Mouse (Mus musculus) midbrain, embryonic 14.5 days (tissue): Measurements from ENCODE around the gene Mcur1. TPM values are rescaled to one million over a fixed set of nuclear protein-coding genes. Genes with fewer than 3 reads are reported as not detected.
A peak's percentile ranks its signal among the peaks of the same experiment; 100 is the strongest.

Source experiments
- ATAC-seq: fragments of 200-750 bp; cut with Nextera tagmentation; 2 replicates; pipeline ENCODE4 v1.8.0; 2017; ENCODE audit warnings: moderate number of reproducible peaks, moderate library complexity; ENCODE audit not compliant: low FRiP score, low TSS enrichment
- DNase-seq: peaks from one replicate; pipeline ENCODE4 v3.0.0-alpha.2; 2015
- H3K27ac ChIP-seq: fragments of 300-500 bp; sonication (generic); replicated peaks from 2 replicates; pipeline ENCODE4 v1.5.1; 2014; ENCODE audit warnings: mild to moderate bottlenecking, low read depth, low read length, moderate library complexity
- H3K27me3 ChIP-seq: fragments of 300-500 bp; sonication (generic); 2 replicates; pipeline ENCODE4 v1.6.1; 2014; ENCODE audit warnings: low read length, control low read depth, mixed read lengths; ENCODE audit not compliant: control insufficient read depth, insufficient read depth
- H3K36me3 ChIP-seq: fragments of 300-500 bp; sonication (generic); 2 replicates; pipeline ENCODE4 v1.6.1; 2014; ENCODE audit warnings: low read length, control low read depth; ENCODE audit not compliant: control insufficient read depth, insufficient read depth
- H3K4me1 ChIP-seq: fragments of 300-500 bp; sonication (generic); 2 replicates; pipeline ENCODE4 v1.6.1; 2014; ENCODE audit warnings: mild to moderate bottlenecking, antibody characterized with exemption, low read length, control low read depth; ENCODE audit not compliant: control insufficient read depth, insufficient read depth
- H3K4me2 ChIP-seq: fragments of 300-500 bp; sonication (generic); 2 replicates; pipeline ENCODE4 v1.6.1; 2014; ENCODE audit warnings: mild to moderate bottlenecking, low read length, moderate library complexity
- H3K4me3 ChIP-seq: fragments of 300-500 bp; sonication (generic); replicated peaks from 2 replicates; pipeline ENCODE4 v1.5.1; 2014; ENCODE audit warnings: low read depth, low read length
- H3K9ac ChIP-seq: fragments of 300-500 bp; sonication (generic); replicated peaks from 2 replicates; pipeline ENCODE4 v1.6.1; 2014; ENCODE audit warnings: mild to moderate bottlenecking, low read length, moderate library complexity
- H3K9me3 ChIP-seq: fragments of 300-500 bp; sonication (generic); 2 replicates; pipeline ENCODE4 v1.6.1; 2016; ENCODE audit warnings: low read length, control low read depth, mixed read lengths; ENCODE audit not compliant: control insufficient read depth
- WGBS: fragments of 180-500 bp; shearing (Covaris S2); extraction: QIAGEN DNeasy Blood & Tissue Kit; methylation state at CpG from one replicate; pipeline ENCODE4 v1.1.7; 2014; 5-methylcytosine and 5-hydroxymethylcytosine counted together
- polyA plus RNA-seq: library from polyadenylated mRNA; unstranded; fragments of >200 nt; fragmentation: Nextera tagmentation; extraction: Ambion mirVana; gene quantifications from 2 replicates; pipeline ENCODE4 v1.2.1, GENCODE M21; 2014

Gene Mcur1
- polyA plus RNA-seq, 1 experiment from 2014 or later: 10.8 TPM

DNA sequence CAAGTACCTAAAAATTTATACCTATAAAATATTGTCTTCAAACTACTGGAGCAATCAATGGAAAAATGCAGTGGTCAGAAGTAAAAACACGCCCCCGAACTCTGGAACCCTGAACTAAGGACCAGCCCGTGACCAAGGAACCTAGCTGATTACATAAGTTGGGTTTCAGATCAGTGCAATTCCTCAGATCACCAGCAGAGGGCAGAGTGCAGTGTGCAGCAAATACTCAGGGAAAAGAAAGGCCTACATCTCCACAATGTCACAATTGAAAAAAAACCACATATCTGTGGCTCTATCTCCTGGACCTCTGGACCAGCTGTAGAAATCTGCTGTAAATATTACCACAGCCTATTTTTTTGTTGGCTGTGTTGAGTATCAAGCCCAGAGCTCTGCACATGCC is 13.1 kb downstream of the Mcur1 start:
- Histone ChIP-seq H3K9me3 (no peaks in the 10 kb centered on the region), H3K9ac (no peak overlapping the region), H3K27me3 (no peaks in the 10 kb centered on the region), H3K27ac (no peak overlapping the region), H3K4me1 (no peaks in the 10 kb centered on the region), H3K36me3 (peaks cover 28% of the 10 kb centered on the region), H3K4me2 (no peak overlapping the region), H3K4me3 (no peak overlapping the region)
- no peak for ATAC-seq
- 40% methylated on average over 3 of the region's 3 CpGs for WGBS
- peak; percentile 89 for DNase-seq

DNA sequence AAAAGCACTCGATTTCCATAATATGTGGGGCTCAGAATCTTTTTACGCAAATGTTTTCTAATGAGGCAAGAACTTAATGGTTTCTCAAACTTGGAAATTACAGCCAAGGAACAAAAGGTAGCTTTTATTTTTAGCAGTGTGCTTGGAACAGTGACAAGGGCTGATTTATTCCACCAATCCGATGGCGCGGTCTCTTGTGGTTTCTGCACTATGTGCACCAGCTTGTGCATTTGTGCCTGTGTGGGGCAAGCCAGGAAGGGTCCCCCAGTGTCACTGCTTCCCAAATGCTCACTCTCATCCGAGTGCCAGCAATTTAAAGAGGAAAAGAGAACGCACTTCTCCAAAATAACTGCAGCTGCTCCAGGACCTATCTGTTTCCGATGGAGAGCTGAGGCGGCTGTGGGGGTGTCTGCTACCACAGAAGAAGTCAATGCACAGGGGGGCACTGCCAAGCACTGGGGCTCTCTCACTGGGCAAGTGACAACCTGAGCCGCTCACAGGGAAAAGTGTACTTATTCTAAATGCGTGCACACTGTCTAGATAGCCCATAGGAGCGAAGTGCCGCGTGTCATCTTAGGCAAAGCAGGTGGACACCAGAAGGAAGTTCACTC is 19.7 kb downstream of the Mcur1 start:
- Histone ChIP-seq H3K4me1 (no peaks in the 10 kb centered on the region), H3K27ac (no peak overlapping the region), H3K9me3 (no peaks in the 10 kb centered on the region), H3K27me3 (no peaks in the 10 kb centered on the region), H3K4me2 (no peak overlapping the region), H3K9ac (no peak overlapping the region), H3K36me3 (peaks cover 11% of the 10 kb centered on the region; the same call in 1 of the 2 replicates), H3K4me3 (no peak overlapping the region)
- WGBS: 88% methylated on average over 14 of the region's 14 CpGs
- ATAC-seq (no peak), DNase-seq (no peak)

DNA sequence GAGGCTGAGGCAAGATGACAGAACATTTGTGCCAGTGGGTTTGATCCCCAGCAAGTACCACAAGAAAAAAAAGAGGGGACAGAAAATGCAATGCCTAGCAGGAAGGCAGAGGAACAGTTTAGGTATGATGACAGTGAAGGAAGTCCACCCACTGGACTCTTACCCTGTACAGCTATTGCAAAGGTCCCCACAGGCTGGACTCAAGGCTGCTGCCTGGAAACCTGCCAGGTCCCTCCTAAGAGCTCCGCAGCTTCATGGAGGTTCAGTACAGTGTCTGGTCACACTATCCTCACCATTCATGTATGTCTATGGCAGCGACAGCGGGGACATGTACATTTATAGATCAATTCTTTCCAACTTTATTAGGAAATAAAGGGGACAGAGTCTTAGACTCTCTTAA is 20.6 kb downstream of the Mcur1 start:
- no peaks in the 10 kb centered on the region for H3K27me3 ChIP-seq
- H3K9me3 ChIP-seq: no peaks in the 10 kb centered on the region
- peaks cover 5% of the 10 kb centered on the region; the same call in 1 of the 2 replicates for H3K36me3 ChIP-seq
- no peak overlapping the region for H3K4me2 ChIP-seq
- no peak overlapping the region for H3K4me3 ChIP-seq
- H3K9ac ChIP-seq: no peak overlapping the region
- DNase-seq: no peak
- WGBS: 95% methylated on average over 3 of the region's 3 CpGs
- H3K4me1 ChIP-seq: no peaks in the 10 kb centered on the region
- H3K27ac ChIP-seq: no peak overlapping the region
- ATAC-seq: no peak

DNA sequence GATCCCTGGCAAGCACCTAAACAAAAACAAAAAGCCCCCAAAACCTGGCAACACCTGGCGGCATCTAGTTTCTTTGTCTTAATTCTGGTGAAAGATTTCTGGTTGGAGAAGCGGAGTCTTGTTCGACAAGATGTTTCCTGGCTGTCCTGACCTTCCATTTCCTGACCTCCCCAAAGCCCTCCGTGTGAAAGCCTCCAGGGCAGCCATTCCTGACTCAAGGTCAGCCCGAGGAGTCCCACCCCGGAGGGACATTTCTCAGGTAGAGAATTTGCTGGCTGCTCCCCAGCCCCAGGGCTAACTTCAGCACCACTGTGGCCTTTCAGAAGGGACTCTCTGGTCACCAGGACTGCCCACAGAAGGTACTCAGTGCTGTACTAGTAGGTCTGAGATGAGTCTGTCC is 22.1 kb downstream of the Mcur1 start:
- Histone ChIP-seq H3K36me3 (no peaks in the 10 kb centered on the region), H3K9ac (no peak overlapping the region), H3K27me3 (no peaks in the 10 kb centered on the region), H3K4me3 (no peak overlapping the region), H3K9me3 (no peaks in the 10 kb centered on the region), H3K4me1 (no peaks in the 10 kb centered on the region; the same call in 1 of the 2 replicates), H3K4me2 (no peak overlapping the region), H3K27ac (no peak overlapping the region)
- DNase-seq: no peak
- ATAC-seq: no peak
- 81% methylated on average over 6 of the region's 6 CpGs for WGBS

DNA sequence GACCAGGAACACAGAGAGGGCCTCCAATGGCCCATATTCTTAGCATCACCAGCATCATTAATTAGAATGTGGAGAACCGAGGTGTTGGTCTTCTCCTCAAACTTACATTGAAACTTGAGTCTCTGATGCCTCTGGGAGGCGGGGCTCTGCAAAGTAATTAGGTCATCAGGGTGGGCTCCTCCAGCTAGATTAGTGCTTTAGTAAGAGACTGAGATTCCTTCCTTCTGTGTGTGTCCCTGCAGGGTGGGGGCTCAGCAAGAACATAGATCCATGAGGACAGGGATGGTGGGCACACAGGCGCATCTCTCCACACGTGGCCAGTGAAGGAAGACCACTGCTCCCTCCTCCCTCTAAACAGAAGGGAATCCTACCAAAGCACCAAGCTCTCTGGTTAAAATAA is 26.0 kb downstream of the Mcur1 start:
- H3K27ac ChIP-seq: no peak overlapping the region
- no peak overlapping the region for H3K4me2 ChIP-seq
- no peak for DNase-seq
- ATAC-seq: no peak
- no peak overlapping the region for H3K9ac ChIP-seq
- H3K36me3 ChIP-seq: no peaks in the 10 kb centered on the region
- WGBS: 83% methylated on average over 4 of the region's 4 CpGs
- peaks cover 22% of the 10 kb centered on the region for H3K4me1 ChIP-seq
- no peak overlapping the region for H3K4me3 ChIP-seq
- H3K9me3 ChIP-seq: no peaks in the 10 kb centered on the region
- H3K27me3 ChIP-seq: no peaks in the 10 kb centered on the region

DNA sequence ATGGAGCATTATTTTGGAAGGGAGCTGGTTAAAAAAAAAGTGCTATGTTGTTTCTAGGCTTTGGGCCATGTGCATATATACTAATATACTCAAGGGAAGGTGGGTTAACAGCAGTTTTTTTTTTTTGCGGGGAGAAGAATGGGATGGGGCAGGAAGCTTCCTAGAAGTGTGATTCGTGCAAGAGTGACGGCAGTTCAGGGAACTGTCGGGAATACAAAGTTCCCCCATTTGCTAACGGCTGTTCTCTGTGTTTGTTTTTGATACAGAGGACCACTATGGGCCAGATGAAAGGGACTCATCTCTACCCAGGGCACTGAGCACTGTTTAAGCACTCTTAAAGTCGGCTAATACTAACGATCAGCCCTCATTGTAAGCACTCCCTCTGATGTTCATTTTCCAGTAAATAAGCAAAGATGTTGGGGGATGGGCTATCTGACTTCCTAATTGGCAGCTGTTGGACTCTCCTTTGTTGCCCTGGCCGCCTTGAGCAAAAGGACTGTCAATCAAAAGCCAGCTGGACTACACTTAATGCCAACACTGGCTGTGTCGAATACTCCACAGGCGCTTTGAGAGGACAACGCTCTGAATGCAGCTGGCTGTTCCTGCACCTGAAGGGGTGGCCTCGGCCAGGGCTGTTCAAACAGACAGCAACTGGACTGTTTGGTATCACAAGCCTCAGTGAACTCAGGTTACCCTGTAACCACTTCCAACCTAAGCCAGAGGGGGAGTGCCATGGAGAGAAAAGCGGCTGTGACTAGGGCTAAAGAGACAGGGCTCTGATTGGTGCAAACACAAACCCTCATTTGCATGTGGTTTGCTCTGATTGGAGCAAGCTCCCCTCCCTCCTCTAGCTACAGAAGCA is 28.9 kb downstream of the Mcur1 start:
- Histone ChIP-seq H3K27ac (peak overlapping the region; percentile 81), H3K4me3 (0 out of 2 replicates have a peak overlapping the region, but pooled peaks have one; percentile 9), H3K36me3 (no peaks in the 10 kb centered on the region), H3K4me2 (peak overlapping the region; percentile 35), H3K4me1 (peaks cover 22% of the 10 kb centered on the region), H3K27me3 (no peaks in the 10 kb centered on the region), H3K9ac (no peak overlapping the region), H3K9me3 (no peaks in the 10 kb centered on the region)
- WGBS: 2% methylated on average over 13 of the region's 13 CpGs
- DNase-seq: peak; percentile 89
- ATAC-seq: peak; percentile 91

DNA sequence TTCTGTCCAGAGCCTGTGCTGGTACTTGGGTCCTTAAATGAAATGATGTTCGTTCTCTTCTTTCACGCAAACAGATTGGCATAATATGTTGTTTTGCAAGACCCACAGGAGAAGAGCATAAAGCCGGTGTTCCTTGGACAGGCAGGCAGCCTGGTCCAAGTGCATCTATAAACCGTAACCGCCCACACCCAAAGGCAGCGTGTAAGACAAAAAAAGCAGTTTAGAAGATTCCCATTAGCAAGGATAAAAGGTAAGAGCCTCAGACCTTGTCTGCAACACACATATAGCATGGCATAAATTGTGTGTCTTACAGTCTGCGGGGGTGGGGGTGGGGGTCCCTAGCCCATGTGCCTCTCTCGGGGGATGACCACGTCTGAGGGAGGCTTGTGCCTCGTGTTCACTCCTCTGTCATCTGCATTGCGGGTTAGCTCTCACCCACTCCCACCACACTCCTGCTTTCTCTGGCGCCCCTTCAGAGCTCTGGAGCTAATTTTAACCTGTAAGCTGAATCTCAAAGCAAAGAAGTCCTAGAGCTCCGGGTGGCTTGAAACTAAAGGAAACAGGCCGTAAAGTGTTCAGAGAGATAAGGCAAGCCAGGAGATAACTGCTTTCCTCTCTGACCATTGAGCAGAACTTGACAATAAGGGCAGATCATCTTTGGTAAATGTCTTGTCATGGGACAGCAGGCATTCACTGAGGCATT is 29.7 kb downstream of the Mcur1 start:
- peak overlapping the region; percentile 81 for H3K27ac ChIP-seq
- H3K4me1 ChIP-seq: peaks cover 22% of the 10 kb centered on the region
- DNase-seq: peak; percentile 40
- peak overlapping the region; percentile 35 for H3K4me2 ChIP-seq
- no peak overlapping the region for H3K4me3 ChIP-seq
- no peak overlapping the region for H3K9ac ChIP-seq
- H3K36me3 ChIP-seq: no peaks in the 10 kb centered on the region
- H3K27me3 ChIP-seq: no peaks in the 10 kb centered on the region
- no peaks in the 10 kb centered on the region for H3K9me3 ChIP-seq
- 47% methylated on average over 14 of the region's 14 CpGs for WGBS
- ATAC-seq: no peak

DNA sequence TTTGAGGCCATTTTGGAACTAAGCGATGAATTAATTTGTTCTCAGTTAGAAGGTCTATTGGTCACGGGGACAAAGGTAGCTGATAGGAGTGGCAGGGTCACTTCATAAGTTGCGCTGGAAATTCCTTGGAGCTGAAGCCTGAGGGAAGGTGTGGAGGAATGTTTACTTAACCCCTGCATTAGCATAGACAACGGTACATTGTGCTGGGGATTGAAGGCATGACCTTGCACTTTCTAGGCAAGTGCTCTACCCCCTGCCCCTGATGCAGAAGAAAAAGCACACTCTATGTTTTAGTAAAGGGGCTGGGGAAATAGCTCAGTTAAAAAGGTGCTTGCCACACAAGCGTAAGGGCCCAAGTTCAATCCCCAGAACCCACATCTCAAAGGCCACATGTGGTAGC is 33.7 kb downstream of the Mcur1 start:
- H3K9ac ChIP-seq: no peak overlapping the region
- ATAC-seq (no peak), DNase-seq (no peak)
- 81% methylated on average over 5 of the region's 5 CpGs for WGBS
- peaks cover 17% of the 10 kb centered on the region for H3K4me1 ChIP-seq
- H3K27ac ChIP-seq: no peak overlapping the region
- no peak overlapping the region for H3K4me2 ChIP-seq
- no peaks in the 10 kb centered on the region for H3K36me3 ChIP-seq
- H3K27me3 ChIP-seq: no peaks in the 10 kb centered on the region
- no peak overlapping the region for H3K4me3 ChIP-seq
- H3K9me3 ChIP-seq: no peaks in the 10 kb centered on the region
